Mouse (Mus musculus): ENCODE measurements around the gene Ppp6r2.

DNA sequence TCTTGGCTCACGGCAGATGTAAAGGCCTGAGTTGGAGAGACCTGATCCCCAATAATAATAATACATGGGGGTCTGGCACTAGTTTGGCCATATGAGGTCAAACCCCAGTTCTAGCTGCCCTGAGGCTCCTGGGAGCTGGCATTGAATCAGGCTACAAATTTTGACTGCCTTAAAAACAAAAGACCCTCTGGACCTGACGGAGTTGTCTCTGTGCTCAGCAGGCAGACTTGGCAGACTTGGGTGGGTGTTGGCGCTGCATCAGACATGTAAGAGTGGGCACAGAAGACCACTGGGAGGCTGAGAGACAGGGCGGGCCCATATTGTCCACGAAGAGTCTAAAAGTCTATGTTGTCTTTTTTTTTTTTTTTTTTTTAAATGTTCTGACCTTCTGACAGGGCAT, 75.2 kb downstream of the Ppp6r2 start:
- no peak for TF ChIP-seq CTCF (IDR thresholded peaks at IDR 0.05; ENCODE audit: low read depth)
- TF ChIP-seq EP300 (IDR thresholded peaks at IDR 0.05; ENCODE audit: low read depth) = no peak

Measured in liver, embryonic 14.5 days (tissue).